Mouse (Mus musculus): ENCODE data around the gene Sv2b.

Gene Sv2b

DNA sequence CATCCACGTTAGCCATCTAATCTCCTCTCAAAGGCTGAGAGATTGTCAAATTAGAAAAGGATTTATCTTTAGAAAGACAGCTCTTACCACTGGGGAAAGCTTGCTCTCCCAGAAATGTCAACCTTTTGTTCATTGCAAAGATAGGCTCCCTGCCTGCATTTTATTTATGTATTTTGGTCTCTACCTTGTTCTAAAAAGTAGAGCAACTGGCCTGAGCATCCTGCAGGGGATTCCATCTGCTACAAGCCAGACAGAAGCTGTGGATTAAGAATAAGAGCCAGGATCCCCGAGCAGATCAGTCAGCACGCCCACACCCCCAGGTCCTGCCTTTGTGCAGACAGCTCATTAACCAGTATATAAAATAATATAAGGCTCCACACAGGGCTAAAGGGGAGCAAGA is 16.8 kb downstream of the Sv2b start:
- DNase-seq (ENCODE audit: low spot score), result no peak

DNA sequence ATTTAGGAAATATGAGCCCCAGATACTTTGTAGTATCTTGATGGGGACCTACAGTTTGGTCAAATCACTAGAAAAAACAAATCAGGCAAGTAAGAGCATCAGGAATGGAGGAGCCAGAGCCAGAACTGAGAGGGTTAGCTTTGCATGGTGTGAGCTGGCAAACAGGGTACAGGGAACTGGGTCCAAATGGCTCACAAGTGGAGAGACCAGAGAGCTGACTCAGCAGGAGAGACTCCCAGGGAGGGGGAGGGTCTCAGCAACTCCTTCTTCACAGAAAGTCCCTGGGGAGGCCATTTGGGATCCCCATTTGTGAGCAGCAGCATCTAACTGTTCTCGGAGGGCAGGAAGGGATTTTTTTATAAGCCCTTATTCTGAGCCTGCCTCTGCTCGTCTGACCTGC is 18.5 kb downstream of the Sv2b start:
- DNase-seq (ENCODE audit: low spot score), result no peak

DNA sequence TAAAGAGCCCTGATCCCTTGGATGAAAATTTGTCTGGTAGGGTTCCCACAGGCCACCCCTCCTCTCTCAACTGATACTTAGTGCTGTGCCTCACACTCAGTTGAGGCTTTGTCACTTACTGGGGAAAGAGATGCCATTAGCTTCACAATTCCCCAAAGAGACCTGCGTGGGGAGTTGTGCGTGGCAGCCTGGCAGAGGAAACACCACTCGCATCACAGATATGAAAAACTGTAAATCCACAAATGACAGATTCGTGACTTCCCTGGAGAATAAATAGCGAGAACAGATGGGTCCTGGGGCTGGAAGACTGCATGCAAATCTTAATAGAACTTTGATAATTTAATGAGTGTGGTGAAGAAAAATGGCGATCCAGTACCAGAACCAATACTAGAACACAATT is 21.8 kb downstream of the Sv2b start:
- no peak for DNase-seq (ENCODE audit: low spot score)

DNA sequence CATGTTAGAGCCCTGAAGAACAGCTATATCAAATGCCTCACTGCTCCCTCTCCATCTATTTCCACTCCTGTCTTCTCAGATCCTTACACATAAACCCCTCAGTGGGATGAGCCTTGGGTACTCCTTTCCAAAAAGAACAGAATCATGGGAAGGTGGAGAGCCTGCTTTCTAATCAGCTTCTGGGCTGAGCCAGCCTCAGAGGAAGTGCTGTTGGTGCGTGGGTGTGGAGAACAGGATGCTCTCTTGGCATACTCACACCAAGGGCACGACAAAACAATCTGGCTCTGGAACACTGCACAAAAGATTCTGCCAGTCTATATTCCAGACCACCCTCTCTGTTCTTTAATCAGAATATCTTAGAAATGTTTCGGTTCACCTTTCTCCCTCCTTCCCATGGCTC is 26.1 kb downstream of the Sv2b start:
- no peak for DNase-seq (ENCODE audit: low spot score)

DNA sequence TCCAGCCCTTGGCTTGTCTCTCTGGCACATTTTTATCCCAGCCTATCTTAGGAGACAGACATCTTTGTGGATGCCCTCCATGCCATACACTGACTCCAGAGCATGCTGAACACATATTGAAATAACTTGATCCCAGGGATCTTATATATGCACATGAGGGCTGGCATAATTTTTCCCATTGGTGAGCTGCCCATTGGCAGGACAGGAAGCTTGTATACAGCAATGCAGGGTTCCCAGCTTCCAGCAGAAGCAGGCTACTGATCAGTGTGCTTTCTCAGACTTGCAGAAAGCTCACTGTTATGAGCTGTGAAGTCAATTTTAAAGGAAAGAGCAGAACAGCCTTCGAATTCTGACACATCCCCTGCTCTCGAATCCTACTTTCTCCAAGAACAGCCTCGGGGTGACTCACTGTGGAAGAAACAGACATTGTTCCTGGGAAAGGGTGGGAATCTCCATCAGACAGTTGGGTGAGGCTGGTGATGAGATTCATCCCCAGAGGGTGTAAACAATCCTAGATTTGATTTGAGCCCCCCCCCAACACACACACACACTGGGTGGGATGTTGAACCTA is 26.9 kb downstream of the Sv2b start:
- DNase-seq (ENCODE audit: low spot score), result no peak

DNA sequence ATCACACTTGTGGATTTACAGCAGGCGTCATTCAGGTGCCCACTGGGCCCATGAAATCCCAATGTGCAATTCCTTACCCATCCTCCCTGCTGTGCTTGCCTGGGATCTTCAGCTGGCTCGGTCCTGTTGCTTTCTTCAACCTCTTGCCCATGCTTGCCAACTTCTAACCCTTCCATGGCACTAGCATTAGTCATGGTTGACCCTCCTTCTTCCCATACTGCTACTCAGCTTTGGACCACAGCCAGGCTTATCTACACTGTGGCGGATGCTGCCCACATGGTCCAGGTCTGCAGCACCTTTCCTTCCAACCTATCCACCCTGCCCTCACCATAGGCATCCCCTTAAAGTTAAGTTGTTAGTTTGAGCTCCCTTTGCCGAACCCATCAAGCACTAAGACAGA is 28.0 kb downstream of the Sv2b start:
- no peak for DNase-seq (ENCODE audit: low spot score)

DNA sequence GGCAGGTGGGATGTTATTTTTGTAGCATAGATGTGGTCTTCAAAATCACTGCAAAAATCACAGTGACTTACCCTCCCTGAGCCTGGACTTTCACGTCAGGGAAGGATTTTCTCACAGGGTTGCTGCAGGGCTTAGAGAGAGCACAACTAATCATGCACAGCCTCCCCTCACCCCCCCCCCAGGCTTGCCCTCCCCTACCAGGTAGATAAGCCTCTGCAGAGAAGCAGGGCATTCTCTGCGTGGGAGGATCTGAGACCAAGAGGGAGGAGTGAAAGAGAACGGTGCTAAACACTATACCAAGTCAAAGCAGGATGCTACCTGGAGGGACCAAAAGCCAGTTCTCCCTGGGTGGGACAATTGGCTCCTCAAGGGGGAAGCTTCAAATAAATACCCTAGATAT is 31.2 kb downstream of the Sv2b start:
- no peak for DNase-seq (ENCODE audit: low spot score)

DNA sequence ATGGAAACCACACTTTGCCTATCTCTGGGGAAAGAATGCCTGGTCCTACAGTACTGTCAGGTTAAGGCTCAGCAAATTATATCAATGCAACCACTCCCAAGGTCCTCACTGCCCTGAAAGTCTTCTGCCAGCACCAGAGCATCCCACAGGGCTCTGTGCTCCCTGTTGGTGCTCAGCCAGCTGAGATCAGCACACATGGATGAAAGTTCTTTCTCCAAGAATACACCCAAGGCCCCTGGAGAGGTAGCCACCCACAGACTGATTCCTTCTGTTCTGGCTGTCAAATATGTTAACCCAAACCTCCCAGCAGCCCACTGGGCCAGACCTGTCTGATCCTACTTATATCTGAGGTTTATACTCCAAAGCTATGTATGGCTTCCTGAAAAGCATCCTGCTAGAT is 32.3 kb downstream of the Sv2b start:
- DNase-seq (ENCODE audit: low spot score), result no peak

DNA sequence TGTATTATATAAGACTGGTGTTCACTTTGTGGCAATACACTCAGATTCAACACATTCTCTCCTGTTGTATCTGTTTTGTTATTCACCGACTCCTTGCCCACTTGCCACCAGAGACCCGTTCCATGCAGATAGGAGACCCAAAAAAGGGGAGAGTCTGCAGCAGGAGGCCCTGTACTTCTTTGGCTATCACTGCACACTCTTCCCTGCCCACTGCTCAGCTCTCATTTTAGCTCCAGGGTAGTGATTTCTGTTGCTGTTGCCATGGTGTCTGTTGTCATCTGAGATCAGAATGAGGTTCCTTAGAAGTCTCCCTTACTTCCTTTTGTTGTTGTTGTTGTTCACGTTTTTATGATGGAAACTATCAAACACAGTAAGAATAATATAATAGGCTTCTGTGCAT is 34.5 kb downstream of the Sv2b start:
- DNase-seq (ENCODE audit: low spot score), result no peak

DNA sequence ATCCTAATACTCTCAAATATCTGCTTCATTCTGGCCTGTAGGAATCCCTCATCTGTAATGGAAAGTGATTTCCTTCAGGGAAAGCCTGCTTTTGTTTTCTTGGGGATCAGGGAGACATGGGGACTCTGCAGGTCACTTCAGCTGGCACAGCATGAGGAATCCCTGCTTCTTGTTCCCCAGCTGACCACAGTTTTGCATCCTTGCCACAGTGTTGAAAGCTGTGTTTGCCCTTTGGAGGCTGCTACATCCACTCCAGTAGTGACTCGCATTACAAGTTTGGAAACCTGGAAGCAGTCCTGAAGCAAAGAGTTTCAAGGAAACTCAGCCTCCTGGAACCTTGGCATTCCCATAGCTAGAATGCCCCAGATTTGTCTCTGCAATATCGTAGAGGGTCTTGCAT is 35.4 kb downstream of the Sv2b start:
- DNase-seq (ENCODE audit: low spot score), result no peak

DNA sequence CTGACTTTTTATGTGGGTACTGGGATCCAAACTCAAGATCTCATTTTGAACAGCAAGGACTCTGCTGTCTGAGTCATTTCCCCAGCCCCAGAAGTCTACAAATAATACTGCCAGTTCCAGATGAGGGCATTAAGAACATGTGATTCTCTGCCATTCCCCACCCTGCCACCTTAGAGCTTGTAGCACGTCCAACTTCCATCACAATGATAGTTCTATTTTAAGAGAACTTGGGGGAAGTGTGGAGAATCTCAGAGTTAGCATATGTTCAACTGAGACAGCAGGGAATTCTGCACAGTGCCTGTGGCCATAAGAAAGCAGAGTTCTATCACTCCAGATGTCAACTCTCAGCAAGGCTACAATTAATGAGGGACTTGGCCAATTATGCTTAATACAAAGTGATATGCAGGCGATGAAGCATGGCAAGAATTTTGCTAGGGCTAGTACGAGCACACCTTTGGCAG is 37.1 kb downstream of the Sv2b start:
- DNase-seq (ENCODE audit: low spot score), result no peak

DNA sequence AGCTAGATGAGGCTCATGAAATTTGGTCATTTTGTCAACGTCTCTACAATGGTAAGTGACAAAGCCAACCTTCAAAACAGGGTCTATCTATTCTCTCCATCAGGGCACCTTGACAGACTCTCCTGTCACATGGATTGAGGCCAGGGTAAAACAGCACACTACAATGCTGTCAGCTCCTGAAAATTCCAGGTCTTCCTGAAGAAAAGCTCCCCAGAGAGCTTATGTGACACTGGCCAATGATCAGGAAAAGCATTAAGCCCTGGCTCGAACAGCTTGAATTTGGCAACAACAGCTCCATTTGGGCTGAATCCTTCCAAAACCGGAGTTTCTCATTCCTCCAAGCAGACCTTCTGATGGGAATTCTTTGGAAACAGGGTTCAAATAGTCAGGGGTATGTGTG is 37.8 kb downstream of the Sv2b start:
- no peak for DNase-seq (ENCODE audit: low spot score)

DNA sequence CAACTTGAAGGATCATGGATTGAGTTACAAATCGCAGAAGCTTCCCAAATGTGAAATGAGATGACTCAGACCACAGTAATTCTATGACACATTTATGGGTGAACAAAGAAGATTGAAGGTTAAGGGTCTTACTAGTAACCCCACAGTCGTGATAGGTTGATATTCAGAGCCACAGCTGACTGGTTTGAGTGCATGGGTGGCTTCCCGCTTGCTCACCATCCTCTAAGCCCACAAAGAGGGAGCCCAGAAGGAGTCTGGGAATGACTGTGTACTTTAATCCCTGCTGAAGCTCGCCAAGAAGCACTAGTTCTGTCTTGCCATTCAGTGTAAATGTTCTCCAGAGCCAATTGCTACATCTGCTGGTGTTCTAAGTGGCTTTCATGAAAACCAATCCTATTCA is 41.8 kb downstream of the Sv2b start:
- DNase-seq (ENCODE audit: low spot score), result no peak

DNA sequence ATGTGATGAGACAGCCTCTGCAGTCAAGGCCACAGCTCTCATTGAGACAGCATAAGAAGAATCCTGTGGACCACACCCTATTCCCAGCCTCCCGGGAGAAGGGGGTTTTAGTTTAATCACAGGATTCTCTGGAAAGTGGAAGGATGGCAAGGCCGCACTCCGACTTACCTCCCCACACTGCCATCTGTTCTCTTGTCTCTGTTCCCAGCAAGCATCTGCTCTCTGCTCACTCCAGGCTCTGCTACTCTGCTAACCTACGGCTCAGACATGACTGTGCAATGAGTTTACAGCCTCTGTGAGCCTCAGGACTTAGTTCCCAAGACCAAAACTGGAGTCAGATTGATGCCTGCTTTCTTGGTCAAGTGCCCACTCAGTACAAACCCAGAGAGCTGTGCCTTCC is 43.8 kb downstream of the Sv2b start:
- DNase-seq (ENCODE audit: low spot score), result no peak

DNA sequence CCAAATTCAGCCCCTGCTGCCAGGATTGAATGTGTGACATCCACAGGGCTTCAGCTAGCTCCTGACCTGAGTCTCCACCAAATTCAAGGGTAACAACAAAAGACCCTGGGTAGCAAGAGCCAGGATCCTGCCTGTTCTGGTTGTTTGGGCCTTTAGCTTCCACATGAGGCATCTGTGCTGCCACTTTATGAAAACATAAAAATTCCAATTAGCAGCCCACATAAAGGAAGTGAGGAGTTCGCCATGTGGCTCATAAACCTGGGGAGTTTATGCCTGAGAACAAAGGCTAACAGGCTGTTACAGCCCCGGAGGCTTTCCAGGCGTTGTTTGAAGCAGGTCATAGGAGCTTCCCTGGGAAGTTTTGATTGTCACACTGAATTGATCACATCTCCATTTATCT is 49.1 kb downstream of the Sv2b start:
- no peak for DNase-seq (ENCODE audit: low spot score)

DNA sequence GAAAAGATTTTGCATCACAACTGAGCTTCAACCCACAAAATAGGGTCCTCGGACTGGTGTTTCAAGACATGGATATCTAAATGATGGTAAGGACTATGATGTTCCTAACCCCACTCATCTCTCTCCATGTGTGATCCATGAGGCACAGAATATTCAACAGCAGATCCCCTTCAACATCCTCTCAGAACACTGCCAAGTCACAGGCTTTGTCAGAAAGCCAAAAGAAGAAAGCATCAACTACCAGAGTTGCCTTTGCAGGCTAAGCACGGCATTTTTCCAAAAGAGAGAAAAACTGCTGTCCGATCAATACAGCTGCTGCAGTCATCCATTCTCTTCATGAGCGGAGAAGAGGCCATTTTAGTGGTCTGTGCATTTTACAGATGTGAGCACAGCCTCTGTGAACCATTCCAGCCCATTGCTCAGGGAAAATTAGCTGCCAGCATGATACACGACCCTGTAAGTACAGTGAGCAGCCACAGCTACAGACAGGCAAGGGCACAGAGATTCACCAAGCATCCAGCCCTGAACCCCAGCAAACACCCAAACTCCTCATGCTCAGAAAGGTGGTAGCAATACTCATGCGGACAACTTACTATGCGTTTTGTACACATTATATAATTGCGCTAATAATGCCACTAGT is 55.3 kb downstream of the Sv2b start:
- no peak for DNase-seq (ENCODE audit: low spot score)

DNA sequence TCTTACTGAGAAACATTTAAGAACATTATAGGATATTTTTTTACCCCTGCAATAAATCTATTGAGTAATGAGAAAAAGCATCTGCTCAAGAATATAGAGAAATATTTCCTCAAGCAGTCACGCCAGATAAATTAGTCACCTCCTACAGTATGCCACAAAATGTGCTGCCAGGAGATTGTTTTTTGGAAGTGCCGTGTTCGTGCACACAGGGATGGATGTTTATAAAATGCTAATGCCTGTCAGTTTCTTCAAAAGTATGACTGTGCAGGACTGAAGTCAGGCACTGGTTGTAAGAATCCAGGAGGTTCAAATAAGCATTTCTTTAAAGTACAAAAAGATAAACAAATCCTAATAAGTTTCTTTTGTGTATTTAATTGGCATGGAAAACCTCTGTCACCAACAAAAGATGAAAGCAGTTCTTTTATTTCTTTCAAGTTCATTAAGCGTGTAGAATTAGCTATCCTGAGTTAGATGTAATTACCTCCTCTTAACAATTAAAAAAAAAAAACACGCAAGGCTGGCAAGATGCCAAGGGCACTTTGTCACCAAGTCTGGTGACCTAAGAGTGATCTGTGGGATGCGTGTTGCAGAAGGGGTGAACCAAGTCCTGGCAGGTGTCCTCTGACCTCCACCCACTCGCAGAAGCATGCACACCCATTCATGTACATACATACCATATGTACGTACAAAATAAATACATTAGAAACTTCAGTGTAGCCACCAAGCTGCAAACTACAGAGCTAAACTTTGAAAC is 68.1 kb downstream of the Sv2b start:
- DNase-seq (ENCODE audit: low spot score), result no peak

DNA sequence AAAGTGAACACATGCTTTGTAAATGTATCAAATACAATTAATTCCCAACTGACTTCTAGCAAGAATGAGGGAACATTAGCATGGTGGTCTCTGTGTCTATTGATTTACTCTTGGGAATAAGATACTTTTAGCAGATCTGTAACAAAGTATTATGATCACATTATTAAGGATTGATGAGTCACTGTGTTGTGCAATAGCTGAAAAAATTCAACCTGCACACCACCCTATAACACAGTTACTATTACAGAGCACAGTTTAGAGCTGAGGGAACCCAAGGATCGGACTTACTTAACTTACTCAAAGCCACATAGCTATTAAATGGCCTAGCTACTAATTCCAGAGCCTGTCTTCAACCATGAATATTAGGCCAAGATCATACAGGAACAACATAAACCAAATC is 72.7 kb downstream of the Sv2b start:
- DNase-seq (ENCODE audit: low spot score), result no peak

DNA sequence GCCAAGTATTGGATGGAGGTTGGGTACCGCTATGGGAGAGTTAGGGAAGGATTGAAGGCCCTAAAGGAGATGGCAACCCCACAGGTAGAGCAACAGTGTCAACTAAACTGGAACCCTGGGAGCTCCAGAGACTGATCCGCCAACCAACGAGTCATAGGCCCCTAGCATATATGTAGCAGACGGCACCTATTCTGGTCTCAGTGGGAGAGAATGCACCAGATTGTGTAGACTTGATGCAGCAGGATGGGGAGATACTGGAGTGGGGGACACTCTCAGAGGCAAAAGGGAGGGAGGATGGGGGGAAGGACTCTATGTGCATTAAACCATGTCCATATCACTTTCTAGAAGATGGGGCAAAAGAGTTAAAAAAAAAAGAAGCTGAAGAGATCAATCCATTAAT is 84.9 kb downstream of the Sv2b start:
- no peak for DNase-seq (ENCODE audit: low spot score)

DNA sequence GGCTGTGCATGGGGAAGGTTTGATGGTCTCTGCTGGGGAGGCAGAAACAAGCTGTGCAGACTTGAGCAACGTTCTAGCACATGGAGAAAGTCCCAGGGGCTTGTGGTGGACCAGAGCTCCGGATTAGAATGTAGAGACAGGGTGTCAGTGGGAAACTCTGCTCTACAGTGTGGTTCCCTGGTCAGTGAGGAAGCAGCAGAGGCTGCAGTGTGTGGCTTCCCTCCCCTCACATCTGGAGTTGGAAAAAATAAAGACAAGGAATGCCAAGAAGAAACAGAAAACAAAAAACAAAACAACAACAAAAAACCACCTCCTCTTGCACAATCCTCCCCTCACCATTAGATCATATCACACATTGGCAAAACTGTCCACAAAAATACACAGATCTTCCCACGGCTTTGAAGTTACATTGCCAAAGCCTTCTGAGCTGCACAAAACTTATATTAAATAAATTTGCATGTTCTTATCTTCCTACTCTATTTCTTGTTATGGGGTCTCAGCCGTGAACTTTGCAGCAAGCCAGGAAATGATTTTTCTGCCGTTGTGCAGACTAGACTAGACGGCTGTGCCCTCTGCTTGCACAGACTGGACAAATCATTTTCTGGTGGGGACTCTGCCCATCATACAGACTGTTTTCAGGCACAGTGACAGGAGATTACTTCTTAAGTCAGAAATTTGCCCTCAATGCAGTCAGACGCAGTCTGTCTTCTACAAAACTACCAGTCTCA is 86.2 kb downstream of the Sv2b start:
- DNase-seq (ENCODE audit: low spot score), result no peak

DNA sequence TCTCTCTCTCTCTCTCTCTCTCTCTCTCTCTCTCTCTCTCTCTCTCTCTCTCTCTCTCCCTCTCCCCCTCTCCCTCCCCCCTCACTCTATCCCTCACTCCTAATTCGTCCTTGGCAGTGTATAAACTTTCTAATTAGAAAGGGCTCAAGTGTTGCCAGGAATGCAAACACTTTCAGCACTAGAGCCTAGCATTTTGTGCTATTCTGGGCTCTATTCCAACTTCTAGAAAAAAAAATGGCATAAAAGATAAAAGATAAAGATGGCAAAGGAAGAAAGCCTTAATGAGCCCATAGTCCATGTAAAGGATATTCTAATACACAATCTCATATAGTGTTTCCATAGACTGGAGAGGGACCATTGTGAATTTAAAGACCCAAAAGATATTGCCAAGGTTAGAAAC is 88.3 kb downstream of the Sv2b start:
- DNase-seq (ENCODE audit: low spot score), result no peak

DNA sequence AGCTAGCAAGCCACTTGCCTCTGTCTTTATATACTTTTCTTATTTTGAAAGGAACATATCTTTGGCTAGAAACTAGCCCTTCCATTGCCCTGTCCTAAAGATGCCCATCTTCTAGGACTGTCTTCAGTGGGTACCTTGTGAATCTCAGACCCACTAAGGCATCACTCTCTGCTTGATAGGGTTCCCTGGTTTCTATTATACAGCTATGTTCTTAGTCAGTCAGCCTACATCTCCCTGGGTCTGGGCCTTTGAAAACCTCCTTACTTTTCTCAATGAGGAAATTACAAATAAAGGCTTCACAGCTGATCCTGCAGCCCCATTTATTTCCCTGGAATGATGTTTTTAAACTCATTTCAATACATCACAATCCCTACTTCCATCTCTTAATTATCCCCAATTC is 88.8 kb downstream of the Sv2b start:
- no peak for DNase-seq (ENCODE audit: low spot score)

DNA sequence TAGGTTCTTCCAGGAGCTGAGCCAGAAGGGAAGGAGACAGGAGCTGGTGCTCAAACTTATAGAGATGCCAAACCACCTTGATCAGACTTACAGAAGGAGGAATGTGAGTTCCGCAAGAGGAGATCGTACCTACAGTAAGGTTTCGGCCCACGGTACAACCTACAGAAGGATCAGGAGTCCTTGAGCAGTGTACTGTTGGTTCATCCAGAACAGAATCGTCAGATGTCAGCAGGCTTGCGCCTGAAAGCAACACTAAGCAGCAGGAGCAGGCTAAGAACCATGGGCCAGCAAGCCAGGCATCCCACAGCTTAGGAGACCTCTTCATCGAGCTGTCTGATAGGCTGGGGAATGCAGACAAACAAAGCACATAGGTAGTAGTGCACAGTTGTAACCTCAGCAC is 92.9 kb downstream of the Sv2b start:
- no peak for DNase-seq (ENCODE audit: low spot score)

Data from urinary bladder, postnatal 25 days (tissue).